Mouse (Mus musculus) small intestine, adult 2 months (tissue): Measurements from ENCODE around the gene Sarnp.

Experiments
- CTCF ChIP-seq: fragments of 200-500 bp; IDR thresholded peaks from 2 replicates; pipeline ENCODE4 v1.5.1; 2012; ENCODE audit warnings: low read depth, mild to moderate bottlenecking, control low read depth, inconsistent platforms, low read length, moderate library complexity, mixed read lengths; ENCODE audit not compliant: insufficient replicate concordance, insufficient read length; ENCODE audit errors: extremely low read depth
- POLR2A ChIP-seq: fragments of 200-500 bp; IDR thresholded peaks from 2 replicates; pipeline ENCODE4 v1.6.1; 2012; ENCODE audit warnings: low read depth, mild to moderate bottlenecking, control low read depth, inconsistent platforms, low read length, moderate library complexity

DNA sequence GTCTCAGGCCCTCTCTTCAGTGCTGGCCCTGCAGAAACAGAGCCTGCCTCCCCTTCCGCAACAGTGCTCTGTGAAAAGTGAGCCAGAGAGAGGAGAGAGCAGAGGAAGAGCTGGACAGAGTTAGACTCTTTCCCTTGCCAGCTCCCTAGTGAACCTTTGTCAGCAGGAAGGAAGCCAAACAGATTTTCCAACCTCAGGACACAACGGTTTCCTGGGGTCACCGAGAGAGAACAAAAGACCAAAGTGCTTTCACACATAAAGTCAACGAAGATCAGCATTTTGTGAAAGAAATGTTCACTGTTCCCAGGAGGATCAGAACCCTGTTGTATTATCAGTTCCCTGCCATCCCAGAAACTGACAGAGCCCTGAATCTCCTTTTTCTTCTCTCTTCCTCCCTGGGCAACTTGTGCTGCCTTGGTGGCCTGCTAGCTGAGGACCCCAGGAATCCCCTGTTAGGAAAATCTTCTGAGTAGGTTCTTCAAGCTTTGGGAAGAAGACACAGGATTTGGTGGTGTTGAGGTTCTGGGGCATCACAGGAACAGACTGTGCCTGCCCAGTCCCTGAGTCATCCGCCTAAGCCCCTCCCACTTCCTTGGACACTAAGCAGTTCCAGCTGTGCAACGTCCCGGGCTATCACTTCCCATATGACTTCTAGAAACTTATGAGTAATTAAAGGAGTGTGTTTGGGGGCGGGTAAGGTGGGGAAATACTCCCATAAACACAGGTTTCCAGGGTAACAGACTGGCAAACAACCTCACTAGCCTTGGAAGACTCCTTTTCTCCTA, 37.9 kb upstream of the Sarnp start:
- TF ChIP-seq POLR2A = no peak
- no peak for TF ChIP-seq CTCF
